Mouse (Mus musculus): Measurements from ENCODE around the gene Snx7. TPM values are rescaled to one million over a fixed set of nuclear protein-coding genes. Genes with fewer than 3 reads are reported as not detected.

Gene Snx7
- polyA plus RNA-seq, 1 experiment: 0.03 TPM

GRCm38 (mm10) chr3:117788800-117789693 is 79.7 kb downstream of the Snx7 start:
- Histone ChIP-seq H3K4me3 (replicated peaks) (no peak overlapping the region), H3K9me3 (ENCODE audit: control insufficient read depth, low read length) (no peaks in the 10 kb centered on the region), H3K27me3 (ENCODE audit: control insufficient read depth) (no peaks in the 10 kb centered on the region), H3K36me3 (ENCODE audit: control insufficient read depth) (no peaks in the 10 kb centered on the region), H3K4me1 (ENCODE audit: control insufficient read depth) (no peaks in the 10 kb centered on the region)
- no peak for TF ChIP-seq GATA1 (IDR thresholded peaks at IDR 0.05; ENCODE audit: low read length)
- TF ChIP-seq TAL1 (IDR thresholded peaks at IDR 0.05; ENCODE audit: low read length): no peak

GRCm38 (mm10) chr3:117787247-117787646 is 81.5 kb downstream of the Snx7 start:
- no peak for TF ChIP-seq GATA1 (IDR thresholded peaks at IDR 0.05; ENCODE audit: low read length)
- no peak for TF ChIP-seq TAL1 (IDR thresholded peaks at IDR 0.05; ENCODE audit: low read length)
- no peaks in the 10 kb centered on the region for H3K9me3 ChIP-seq (ENCODE audit: control insufficient read depth, low read length)
- H3K4me3 ChIP-seq (replicated peaks): no peak overlapping the region
- no peaks in the 10 kb centered on the region for H3K27me3 ChIP-seq (ENCODE audit: control insufficient read depth)
- H3K36me3 ChIP-seq (ENCODE audit: control insufficient read depth): no peaks in the 10 kb centered on the region
- H3K4me1 ChIP-seq (ENCODE audit: control insufficient read depth): no peaks in the 10 kb centered on the region

GRCm38 (mm10) chr3:117752151-117752757 is 116.5 kb downstream of the Snx7 start:
- H3K36me3 ChIP-seq (ENCODE audit: control insufficient read depth): no peaks in the 10 kb centered on the region
- no peaks in the 10 kb centered on the region for H3K4me1 ChIP-seq (ENCODE audit: control insufficient read depth)
- no peak overlapping the region for H3K4me3 ChIP-seq (replicated peaks)
- TF ChIP-seq GATA1 (IDR thresholded peaks at IDR 0.05; ENCODE audit: low read length): no peak
- TF ChIP-seq TAL1 (IDR thresholded peaks at IDR 0.05; ENCODE audit: low read length): no peak
- no peaks in the 10 kb centered on the region; the same call in 1 of the 2 replicates for H3K9me3 ChIP-seq (ENCODE audit: control insufficient read depth, low read length)
- no peaks in the 10 kb centered on the region for H3K27me3 ChIP-seq (ENCODE audit: control insufficient read depth)

- TF ChIP-seq GATA1 (IDR thresholded peaks at IDR 0.05; ENCODE audit: low read length): no peak
- TF ChIP-seq TAL1 (IDR thresholded peaks at IDR 0.05; ENCODE audit: low read length): no peak
- no peaks in the 10 kb centered on the region for H3K4me1 ChIP-seq (ENCODE audit: control insufficient read depth)
These were observed 117.1 kb downstream of the Snx7 start for GRCm38 (mm10) chr3:117751665-117752064.

GRCm38 (mm10) chr3:117749256-117749655 is 119.5 kb downstream of the Snx7 start:
- H3K27me3 ChIP-seq (ENCODE audit: control insufficient read depth): no peaks in the 10 kb centered on the region
- no peaks in the 10 kb centered on the region for H3K4me1 ChIP-seq (ENCODE audit: control insufficient read depth)
- no peaks in the 10 kb centered on the region for H3K36me3 ChIP-seq (ENCODE audit: control insufficient read depth)
- no peak for TF ChIP-seq GATA1 (IDR thresholded peaks at IDR 0.05; ENCODE audit: low read length)
- no peak for TF ChIP-seq TAL1 (IDR thresholded peaks at IDR 0.05; ENCODE audit: low read length)
- H3K9me3 ChIP-seq (ENCODE audit: control insufficient read depth, low read length): no peaks in the 10 kb centered on the region; the same call in 1 of the 2 replicates
- H3K4me3 ChIP-seq (replicated peaks): no peak overlapping the region

More at GRCm38 (mm10) chr3:117751665-117752064, 117.1 kb downstream of the Snx7 start:
- no peaks in the 10 kb centered on the region for H3K27me3 ChIP-seq (ENCODE audit: control insufficient read depth)
- H3K36me3 ChIP-seq (ENCODE audit: control insufficient read depth): no peaks in the 10 kb centered on the region
- H3K9me3 ChIP-seq (ENCODE audit: control insufficient read depth, low read length): no peaks in the 10 kb centered on the region; the same call in 1 of the 2 replicates
- H3K4me3 ChIP-seq (replicated peaks): no peak overlapping the region

GRCm38 (mm10) chr3:117739760-117740159 is 129.0 kb downstream of the Snx7 start:
- no peaks in the 10 kb centered on the region for H3K4me1 ChIP-seq (ENCODE audit: control insufficient read depth)
- TF ChIP-seq GATA1 (IDR thresholded peaks at IDR 0.05; ENCODE audit: low read length): no peak
- TF ChIP-seq TAL1 (IDR thresholded peaks at IDR 0.05; ENCODE audit: low read length): no peak
- no peaks in the 10 kb centered on the region for H3K27me3 ChIP-seq (ENCODE audit: control insufficient read depth)
- H3K9me3 ChIP-seq (ENCODE audit: control insufficient read depth, low read length): peaks cover 8% of the 10 kb centered on the region; the same call in 1 of the 2 replicates
- no peaks in the 10 kb centered on the region for H3K36me3 ChIP-seq (ENCODE audit: control insufficient read depth)
- H3K4me3 ChIP-seq (replicated peaks): no peak overlapping the region

- H3K36me3 ChIP-seq (ENCODE audit: control insufficient read depth): no peaks in the 10 kb centered on the region
- no peak overlapping the region for H3K4me3 ChIP-seq (replicated peaks)
- H3K9me3 ChIP-seq (ENCODE audit: control insufficient read depth, low read length): peaks cover 8% of the 10 kb centered on the region; the same call in 1 of the 2 replicates
- TF ChIP-seq GATA1 (IDR thresholded peaks at IDR 0.05; ENCODE audit: low read length): no peak
- TF ChIP-seq TAL1 (IDR thresholded peaks at IDR 0.05; ENCODE audit: low read length): no peak
- H3K4me1 ChIP-seq (ENCODE audit: control insufficient read depth): no peaks in the 10 kb centered on the region
- no peaks in the 10 kb centered on the region for H3K27me3 ChIP-seq (ENCODE audit: control insufficient read depth)
These were observed 136.1 kb downstream of the Snx7 start for GRCm38 (mm10) chr3:117732661-117733060.

Data from erythroblast, embryonic 14.5 days (primary cell).